Mouse (Mus musculus) midbrain, embryonic 11.5 days (tissue): ENCODE data around the gene Mid1. TPM values are rescaled to one million over a fixed set of nuclear protein-coding genes. Genes with fewer than 3 reads are reported as not detected.
"Not testable (repeated sequence)": the region's sequence is repeated elsewhere in the genome, so short reads cannot be mapped to it uniquely, and the experiment has no call there.

Experiments
- ATAC-seq: fragments of 200-750 bp; cut with Nextera tagmentation; 2 replicates; pipeline ENCODE4 v1.8.0; 2017; ENCODE audit warnings: moderate TSS enrichment, moderate library complexity; ENCODE audit not compliant: low FRiP score
- DNase-seq: peaks from one replicate; pipeline ENCODE4 v3.0.0; 2015; ENCODE audit warnings: low spot score; ENCODE audit errors: missing footprints
- H3K27ac ChIP-seq: fragments of 300-500 bp; sonication (generic); 2 replicates; pipeline ENCODE4 v1.5.1; 2014; ENCODE audit warnings: low read depth, low read length
- H3K27me3 ChIP-seq: fragments of 300-500 bp; sonication (generic); 2 replicates; pipeline ENCODE4 v1.6.1; 2014; ENCODE audit warnings: mild to moderate bottlenecking, low read length, moderate library complexity, mixed read lengths; ENCODE audit not compliant: control insufficient read depth, insufficient read depth
- H3K36me3 ChIP-seq: fragments of 300-500 bp; sonication (generic); 2 replicates; pipeline ENCODE4 v1.6.1; 2014; ENCODE audit warnings: mild to moderate bottlenecking, low read length, moderate library complexity, mixed read lengths; ENCODE audit not compliant: control insufficient read depth, insufficient read depth
- H3K4me1 ChIP-seq: fragments of 300-500 bp; sonication (generic); 2 replicates; pipeline ENCODE4 v1.6.1; 2014; ENCODE audit warnings: low read length; ENCODE audit not compliant: control insufficient read depth, insufficient read depth
- H3K4me2 ChIP-seq: fragments of 300-500 bp; sonication (generic); 2 replicates; pipeline ENCODE4 v1.6.1; 2014; ENCODE audit warnings: mild to moderate bottlenecking, moderate library complexity
- H3K4me3 ChIP-seq: fragments of 300-500 bp; sonication (generic); 2 replicates; pipeline ENCODE4 v1.5.1; 2014; ENCODE audit warnings: low read depth, low read length
- H3K9ac ChIP-seq: fragments of 300-500 bp; sonication (generic); 2 replicates; pipeline ENCODE4 v1.6.1; 2014; ENCODE audit warnings: low read length
- H3K9me3 ChIP-seq: fragments of 300-500 bp; sonication (generic); 2 replicates; pipeline ENCODE4 v1.6.1; 2016; ENCODE audit warnings: low read length; ENCODE audit not compliant: control insufficient read depth
- WGBS: fragments of 180-500 bp; shearing (Covaris S2); extraction: QIAGEN DNeasy Blood & Tissue Kit; methylation state at CpG from one replicate; pipeline ENCODE4 v1.1.7; 2014; 5-methylcytosine and 5-hydroxymethylcytosine counted together
- polyA plus RNA-seq: library from polyadenylated mRNA; unstranded; fragments of >200 nt; fragmentation: Nextera tagmentation; extraction: Ambion mirVana; gene quantifications from 2 replicates; pipeline ENCODE4 v1.2.1, GENCODE M21; 2014

Gene Mid1
- polyA plus RNA-seq, 1 experiment from 2014 or later: 31.5 TPM

GRCm38 (mm10) chrX:169988571-169989218, 303.7 kb downstream of the Mid1 start:
- H3K9me3 ChIP-seq: peaks cover 41% of the 10 kb centered on the region
- H3K9ac ChIP-seq, H3K4me1 ChIP-seq, H3K4me2 ChIP-seq, H3K4me3 ChIP-seq, H3K27me3 ChIP-seq, H3K27ac ChIP-seq: not testable (repeated sequence)
- peaks cover 49% of the 10 kb centered on the region for H3K36me3 ChIP-seq
- WGBS: 93% methylated on average over 56 of the region's 56 CpGs
- peak; percentile 24; the same call in 1 of the 2 replicates for ATAC-seq
- DNase-seq: peak; percentile 83

- not testable (repeated sequence) for H3K27me3 ChIP-seq, H3K27ac ChIP-seq, H3K4me2 ChIP-seq, H3K9ac ChIP-seq, H3K4me1 ChIP-seq, H3K4me3 ChIP-seq
- Histone ChIP-seq H3K9me3 (peaks cover 40% of the 10 kb centered on the region), H3K36me3 (peaks cover 46% of the 10 kb centered on the region)
- DNase-seq (peak; percentile 92), ATAC-seq (0 out of 2 replicates have a peak, but pooled peaks have one; percentile 0)
- WGBS: 89% methylated on average over 8 of the region's 8 CpGs
Measured at GRCm38 (mm10) chrX:169989219-169989595, 304.2 kb downstream of the Mid1 start.

- WGBS: 78% methylated on average over 56 of the region's 56 CpGs
- not testable (repeated sequence) for H3K4me2 ChIP-seq, H3K4me1 ChIP-seq, H3K27ac ChIP-seq, H3K27me3 ChIP-seq, ATAC-seq, H3K9ac ChIP-seq, H3K4me3 ChIP-seq
- Histone ChIP-seq H3K36me3 (peaks cover 38% of the 10 kb centered on the region), H3K9me3 (peaks cover 39% of the 10 kb centered on the region)
- peak; percentile 89 for DNase-seq
Measured at GRCm38 (mm10) chrX:169989691-169990631, 305.0 kb downstream of the Mid1 start.

GRCm38 (mm10) chrX:169991128-169991873, 306.3 kb downstream of the Mid1 start:
- ATAC-seq: peak; percentile 77
- peaks cover 32% of the 10 kb centered on the region for H3K9me3 ChIP-seq

GRCm38 (mm10) chrX:169992086-169992930, 307.3 kb downstream of the Mid1 start:
- 14% methylated on average over 8 of the region's 15 CpGs for WGBS
- not testable (repeated sequence) for H3K27me3 ChIP-seq, H3K27ac ChIP-seq, ATAC-seq, H3K9ac ChIP-seq, DNase-seq, H3K4me1 ChIP-seq, H3K4me3 ChIP-seq, H3K4me2 ChIP-seq
- Histone ChIP-seq H3K36me3 (peaks cover 25% of the 10 kb centered on the region), H3K9me3 (peaks cover 27% of the 10 kb centered on the region)

More at GRCm38 (mm10) chrX:169991128-169991873, 306.3 kb downstream of the Mid1 start:
- H3K36me3 ChIP-seq: peaks cover 31% of the 10 kb centered on the region
- not testable (repeated sequence) for DNase-seq, H3K27ac ChIP-seq, H3K4me1 ChIP-seq, H3K9ac ChIP-seq, H3K4me3 ChIP-seq, H3K27me3 ChIP-seq, H3K4me2 ChIP-seq
- WGBS: 12% methylated on average over 14 of the region's 28 CpGs

GRCm38 (mm10) chrX:169992951-169993547, 308.1 kb downstream of the Mid1 start:
- not testable (repeated sequence) for H3K9ac ChIP-seq, H3K27me3 ChIP-seq, H3K4me3 ChIP-seq, H3K27ac ChIP-seq, ATAC-seq, H3K4me2 ChIP-seq, H3K4me1 ChIP-seq
- Histone ChIP-seq H3K36me3 (peaks cover 20% of the 10 kb centered on the region), H3K9me3 (peaks cover 23% of the 10 kb centered on the region)
- DNase-seq: peak; percentile 71
- WGBS: 42% methylated on average over 5 of the region's 8 CpGs

GRCm38 (mm10) chrX:169994011-169994865, 309.2 kb downstream of the Mid1 start:
- 43% methylated on average over 1 of the region's 33 CpGs for WGBS
- peaks cover 11% of the 10 kb centered on the region for H3K36me3 ChIP-seq
- H3K4me3 ChIP-seq, H3K4me2 ChIP-seq, H3K4me1 ChIP-seq, H3K27ac ChIP-seq, ATAC-seq, H3K27me3 ChIP-seq, H3K9ac ChIP-seq: not testable (repeated sequence)
- H3K9me3 ChIP-seq: peaks cover 14% of the 10 kb centered on the region
- peak; percentile 35 for DNase-seq
